Mouse (Mus musculus): ENCODE results near the gene Clstn1. TPM values are rescaled to one million over a fixed set of nuclear protein-coding genes. Genes with fewer than 3 reads are reported as not detected.

The Clstn1 gene
- total RNA-seq, 2 experiments from 2014 or later = 782 to 866 TPM

GRCm38 (mm10) chr4:149564452-149565407 lies 21.5 kb upstream of the Clstn1 start:
- peak in 1 of 2 experiments; percentile 50 for DNase-seq (ENCODE audit: extremely low spot score in 1 of 2, low spot score in 1 of 2)

GRCm38 (mm10) chr4:149567432-149568026 lies 18.7 kb upstream of the Clstn1 start:
- no peak for DNase-seq (ENCODE audit: extremely low spot score in 1 of 2, low spot score in 1 of 2)

GRCm38 (mm10) chr4:149568622-149569021 lies 17.6 kb upstream of the Clstn1 start:
- DNase-seq (ENCODE audit: extremely low spot score in 1 of 2, low spot score in 1 of 2) = no peak

GRCm38 (mm10) chr4:149569781-149570497 lies 16.3 kb upstream of the Clstn1 start:
- no peak for DNase-seq (ENCODE audit: extremely low spot score in 1 of 2, low spot score in 1 of 2)

DNA sequence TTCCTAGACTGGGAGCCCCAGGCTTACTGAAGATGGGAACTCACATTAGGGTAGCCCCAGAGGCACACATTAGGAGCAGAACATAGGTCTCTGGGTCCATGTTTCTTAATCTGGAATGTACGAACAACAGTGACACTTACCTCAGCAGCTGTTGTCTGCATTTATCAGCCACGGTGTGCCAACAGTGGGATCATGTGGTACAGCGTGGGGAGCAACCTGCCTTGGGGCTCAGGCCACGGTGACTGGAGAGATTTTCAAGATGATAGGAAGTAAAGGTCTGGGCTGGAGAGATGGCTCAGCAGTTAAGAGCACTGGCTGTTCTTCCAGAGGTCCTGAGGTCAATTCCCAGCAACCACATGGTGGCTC lies 15.8 kb upstream of the Clstn1 start:
- DNase-seq (ENCODE audit: extremely low spot score in 1 of 2, low spot score in 1 of 2) = no peak

- no peak for DNase-seq (ENCODE audit: extremely low spot score in 1 of 2, low spot score in 1 of 2)
Observed at GRCm38 (mm10) chr4:149571209-149571608, 15.1 kb upstream of the Clstn1 start.

GRCm38 (mm10) chr4:149571651-149572149 lies 14.6 kb upstream of the Clstn1 start:
- no peak for DNase-seq (ENCODE audit: extremely low spot score in 1 of 2, low spot score in 1 of 2)

DNA sequence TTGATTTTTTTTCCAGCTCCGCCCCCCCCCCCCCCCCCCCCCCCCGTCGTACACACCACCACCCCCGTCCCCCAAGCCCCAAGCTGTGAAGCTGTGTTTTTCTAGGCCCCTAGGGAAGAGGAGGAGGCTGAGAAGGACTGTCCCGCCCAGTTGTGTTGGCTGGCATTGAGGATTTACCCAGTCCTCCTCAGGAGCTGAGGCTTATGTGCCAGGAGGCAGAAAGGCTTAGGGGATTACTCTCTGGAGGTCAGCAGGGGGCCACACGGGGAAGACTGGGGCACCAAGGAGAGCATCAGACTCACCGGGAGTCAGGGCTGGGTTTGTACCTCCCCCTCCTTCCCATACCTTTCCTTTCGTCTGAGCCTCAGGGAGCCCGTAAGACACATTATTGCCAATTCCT lies 13.8 kb upstream of the Clstn1 start:
- no peak for DNase-seq (ENCODE audit: extremely low spot score in 1 of 2, low spot score in 1 of 2)

DNA sequence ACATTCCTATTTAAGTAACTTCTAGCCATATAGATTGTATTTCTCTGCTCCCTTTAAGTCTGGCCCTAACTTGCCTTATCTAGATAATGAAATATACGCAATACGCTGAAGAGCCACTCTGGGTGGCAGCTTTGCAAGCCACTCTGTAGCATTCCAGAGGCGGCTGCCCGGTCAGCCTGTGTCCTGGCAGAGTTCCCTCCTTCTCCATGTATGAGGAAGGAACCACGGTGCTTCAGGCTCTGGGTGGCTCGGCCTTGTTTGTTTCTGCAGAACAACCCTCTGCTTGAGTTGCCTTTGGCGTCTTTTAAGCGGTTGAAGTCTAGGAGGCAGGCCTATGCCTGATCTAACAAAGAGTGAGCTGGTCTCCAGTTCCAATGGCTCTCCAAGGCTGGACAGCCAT lies 13.4 kb upstream of the Clstn1 start:
- no peak for DNase-seq (ENCODE audit: extremely low spot score in 1 of 2, low spot score in 1 of 2)

- DNase-seq (ENCODE audit: extremely low spot score in 1 of 2, low spot score in 1 of 2) = no peak
Observed at GRCm38 (mm10) chr4:149574391-149574821, 11.9 kb upstream of the Clstn1 start.

DNA sequence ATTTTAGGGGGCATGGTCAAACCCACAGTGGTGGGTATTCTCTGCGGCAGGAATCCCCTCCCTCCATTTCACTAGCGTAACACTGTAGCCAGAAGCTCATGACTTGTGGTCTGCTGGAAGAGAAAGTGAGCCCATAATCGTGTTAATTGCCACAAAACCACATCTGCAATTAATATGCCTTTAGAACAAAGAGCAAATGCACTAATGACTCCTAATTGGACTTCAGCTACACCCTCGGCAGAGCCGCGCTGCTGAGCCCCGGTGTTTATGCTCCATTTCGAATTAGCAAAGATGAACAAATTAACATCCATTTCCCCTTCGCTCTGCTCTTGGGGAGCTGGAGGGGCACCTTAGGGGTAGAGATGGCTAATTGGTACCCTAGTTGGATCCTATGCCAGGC lies 10.2 kb upstream of the Clstn1 start:
- no peak for DNase-seq (ENCODE audit: extremely low spot score in 1 of 2, low spot score in 1 of 2)

DNA sequence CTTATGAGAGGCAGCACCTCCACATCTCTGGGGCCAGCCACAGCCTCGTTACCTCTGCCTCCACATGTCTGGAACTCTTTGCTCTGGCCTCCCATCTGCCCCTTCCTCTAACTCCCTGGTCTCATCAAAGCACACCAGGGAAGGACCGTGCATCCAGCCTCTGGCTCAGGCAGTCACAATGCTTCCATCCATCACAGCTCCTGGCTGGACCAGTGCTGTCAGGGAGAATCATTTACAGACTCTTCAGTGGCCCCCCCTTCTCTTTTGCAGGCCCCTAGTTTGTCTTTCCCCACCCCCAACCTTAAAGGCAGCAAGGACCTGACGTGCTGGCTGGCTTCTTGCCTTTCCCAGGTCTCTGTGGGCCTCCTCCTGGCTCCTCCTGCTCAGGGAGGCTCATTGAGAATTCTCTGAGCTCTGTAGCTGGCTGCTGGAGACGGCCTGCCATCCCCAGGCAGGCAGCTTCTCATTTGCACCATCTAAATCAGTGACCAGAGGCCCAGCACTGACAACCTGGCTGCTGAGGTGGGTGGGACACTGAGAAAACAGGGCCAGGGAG lies 9.2 kb upstream of the Clstn1 start:
- DNase-seq (ENCODE audit: extremely low spot score in 1 of 2, low spot score in 1 of 2) = no peak

GRCm38 (mm10) chr4:149578085-149578681 lies 8.1 kb upstream of the Clstn1 start:
- DNase-seq (ENCODE audit: extremely low spot score in 1 of 2, low spot score in 1 of 2) = no peak

DNA sequence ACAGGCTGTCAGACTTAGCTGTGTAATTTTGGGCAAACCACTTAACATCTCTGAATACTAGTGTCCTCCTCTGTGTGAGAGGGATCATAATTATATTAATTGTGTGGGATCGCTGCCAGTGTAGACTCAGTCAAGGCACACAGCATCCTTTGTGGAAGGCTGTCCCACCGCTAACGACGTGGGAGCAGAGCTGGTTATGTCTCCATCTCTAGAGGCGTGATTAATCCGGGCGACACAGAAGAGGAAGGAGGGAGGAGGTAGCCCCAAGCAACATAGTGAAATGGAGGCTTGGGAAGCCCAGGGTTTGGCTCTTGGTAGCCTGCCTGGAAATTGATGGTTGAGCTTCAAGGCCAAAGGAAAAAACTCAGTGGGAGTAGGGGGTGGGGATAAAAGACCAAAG lies 7.4 kb upstream of the Clstn1 start:
- DNase-seq (ENCODE audit: extremely low spot score in 1 of 2, low spot score in 1 of 2) = no peak

DNA sequence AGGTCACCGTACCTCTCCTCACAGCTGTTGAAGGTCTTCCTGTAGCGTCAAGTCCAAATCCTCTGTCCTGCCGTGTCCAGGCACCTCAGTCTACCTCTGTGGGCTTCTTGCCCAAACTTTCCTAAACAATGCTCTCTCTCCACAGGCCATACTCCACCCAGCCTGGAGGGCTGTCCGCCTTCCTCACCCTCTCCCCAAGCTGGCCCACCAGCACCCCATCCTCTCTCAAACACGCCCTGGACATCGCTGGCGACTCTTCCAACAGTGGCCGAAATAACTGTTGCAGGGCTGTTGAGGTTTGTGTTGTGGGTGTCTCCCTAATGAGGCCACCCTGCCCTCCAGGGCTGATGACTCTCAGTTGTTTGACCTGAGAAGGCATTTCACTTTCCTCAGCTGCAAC lies 1.0 kb upstream of the Clstn1 start:
- DNase-seq (ENCODE audit: extremely low spot score in 1 of 2, low spot score in 1 of 2) = no peak

DNA sequence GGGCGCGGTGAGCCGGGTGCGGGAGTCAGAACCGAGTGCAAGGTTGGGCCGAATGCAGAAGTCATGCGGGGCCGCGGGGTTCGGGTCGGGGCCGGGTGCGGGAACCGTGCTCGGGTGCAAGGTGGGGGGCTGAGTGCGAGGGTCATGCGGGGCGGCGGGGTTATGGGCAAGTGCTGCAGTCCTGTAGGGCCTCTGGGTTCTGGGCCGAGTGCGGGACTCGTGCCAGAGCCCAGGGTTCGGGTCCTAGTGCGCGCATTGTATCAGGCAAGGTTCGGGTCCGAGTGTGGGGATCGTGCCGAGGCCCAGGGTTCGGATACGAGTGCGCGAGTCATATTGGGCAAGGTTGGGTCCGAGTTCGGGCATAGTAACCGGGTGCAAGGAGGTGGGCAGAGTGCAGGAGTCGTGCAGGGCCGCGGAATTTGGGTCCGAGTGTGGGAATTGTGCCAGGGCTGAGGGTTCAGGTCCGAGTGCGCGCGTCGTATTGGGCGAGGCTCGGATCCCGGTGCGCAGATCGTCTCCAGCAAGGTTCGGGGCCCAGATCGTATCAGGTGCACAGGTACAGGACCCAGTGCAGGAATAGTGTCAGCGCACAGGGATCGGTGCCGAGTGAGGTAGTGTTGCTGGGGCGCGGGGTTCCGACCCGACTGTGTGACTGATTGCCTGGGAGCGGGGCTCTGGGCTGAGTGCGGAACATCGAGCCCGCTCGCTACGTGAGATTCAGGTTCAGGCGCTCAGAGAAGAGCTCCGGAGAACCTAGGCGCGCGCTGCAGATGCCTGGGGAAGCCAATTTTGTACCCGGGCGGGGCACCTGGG lies 721 bp downstream of the Clstn1 start:
- peak in 1 of 2 experiments; percentile 57 for DNase-seq (ENCODE audit: extremely low spot score in 1 of 2, low spot score in 1 of 2)

DNA sequence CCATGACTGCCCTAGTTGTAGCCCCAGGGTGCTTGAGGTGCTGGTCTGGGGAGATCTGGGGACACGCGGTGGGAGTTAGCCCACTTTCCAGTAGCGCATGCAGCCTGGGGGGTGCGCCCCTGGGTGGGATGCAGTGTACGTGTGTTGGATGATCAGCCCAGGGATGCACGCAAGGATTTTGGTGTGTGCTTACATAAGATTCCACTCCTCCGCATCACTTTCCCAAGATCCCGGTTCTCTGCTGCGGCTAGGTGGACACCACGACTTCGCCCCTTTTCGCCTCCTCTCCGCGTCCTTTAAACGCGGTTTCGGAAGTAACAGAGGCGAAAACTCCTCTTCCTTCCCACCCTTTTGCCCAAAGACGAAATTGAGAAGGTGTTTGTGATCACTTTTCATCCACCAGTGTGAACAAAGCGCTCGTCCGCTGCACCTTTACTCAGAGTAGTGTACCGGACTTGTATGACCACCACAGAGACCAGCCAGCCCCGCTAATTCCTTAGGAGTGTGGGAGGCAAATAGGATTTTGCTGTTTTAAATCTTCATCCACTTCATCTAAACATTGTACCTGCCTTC lies 1.4 kb downstream of the Clstn1 start:
- no peak for DNase-seq (ENCODE audit: extremely low spot score in 1 of 2, low spot score in 1 of 2)

DNA sequence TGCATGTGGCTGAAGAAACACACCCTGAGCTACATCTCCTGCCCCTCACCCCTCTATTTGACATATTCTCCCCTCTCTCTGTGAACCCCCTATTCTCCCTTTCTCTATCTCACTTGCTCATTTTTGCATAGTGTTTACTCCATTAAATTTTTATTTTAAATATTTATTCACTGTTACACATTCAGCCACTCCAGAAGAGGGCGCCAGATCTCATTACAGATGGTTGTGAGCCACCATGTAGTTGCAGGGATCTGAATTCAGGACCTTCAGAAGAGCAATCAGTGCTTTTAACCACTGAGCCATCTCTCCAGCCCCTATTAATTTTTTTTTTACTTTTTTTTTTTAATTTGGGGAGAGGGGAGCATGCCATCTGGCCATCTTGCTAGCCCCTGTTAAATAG lies 3.9 kb downstream of the Clstn1 start:
- DNase-seq (ENCODE audit: extremely low spot score in 1 of 2, low spot score in 1 of 2) = no peak

GRCm38 (mm10) chr4:149591486-149591885 lies 5.2 kb downstream of the Clstn1 start:
- DNase-seq (ENCODE audit: extremely low spot score in 1 of 2, low spot score in 1 of 2) = no peak

Data from layer of hippocampus, postnatal 25 days (tissue).